Mouse (Mus musculus) heart, embryonic 12.5 days (tissue): ENCODE measurements at regions not wholly inside any gene's neighbourhood (a gene's known extent, or its start where the extent isn't known, plus 50 kb on each side); places are given as distances from the start of the nearest gene placed in this dataset.

Experiments used
- ATAC-seq: fragments of 200-750 bp; cut with Nextera tagmentation; 2 replicates; pipeline ENCODE4 v1.8.0; 2017; ENCODE audit warnings: moderate TSS enrichment, moderate library complexity; ENCODE audit not compliant: insufficient number of reproducible peaks, low FRiP score
- H3K27ac ChIP-seq: fragments of 300-500 bp; sonication (generic); 2 replicates; pipeline ENCODE4 v1.5.1; 2016; ENCODE audit warnings: mild to moderate bottlenecking, moderate library complexity; ENCODE audit not compliant: poor library complexity, severe bottlenecking
- H3K27me3 ChIP-seq: fragments of 300-500 bp; sonication (generic); replicated peaks from 2 replicates; pipeline ENCODE4 v1.6.1; 2016; ENCODE audit warnings: mild to moderate bottlenecking, moderate library complexity
- H3K36me3 ChIP-seq: fragments of 300-500 bp; sonication (generic); 2 replicates; pipeline ENCODE4 v1.6.1; 2016; ENCODE audit warnings: mild to moderate bottlenecking, moderate library complexity
- H3K4me1 ChIP-seq: fragments of 300-500 bp; sonication (generic); replicated peaks from 2 replicates; pipeline ENCODE4 v1.6.1; 2016; ENCODE audit warnings: mild to moderate bottlenecking
- H3K4me2 ChIP-seq: fragments of 300-500 bp; sonication (generic); 2 replicates; pipeline ENCODE4 v1.6.1; 2016; ENCODE audit warnings: mild to moderate bottlenecking, moderate library complexity
- H3K4me3 ChIP-seq: fragments of 300-500 bp; sonication (generic); 2 replicates; pipeline ENCODE4 v1.5.1; 2016; ENCODE audit warnings: mild to moderate bottlenecking
- H3K9ac ChIP-seq: fragments of 300-500 bp; sonication (generic); 2 replicates; pipeline ENCODE4 v1.6.1; 2016; ENCODE audit warnings: mild to moderate bottlenecking, moderate library complexity
- H3K9me3 ChIP-seq: fragments of 300-500 bp; sonication (generic); replicated peaks from 2 replicates; pipeline ENCODE4 v1.6.1; 2016; ENCODE audit warnings: mild to moderate bottlenecking, moderate library complexity
- WGBS: fragments of 180-500 bp; shearing (Covaris S2); methylation state at CpG from one replicate; pipeline ENCODE4 v1.1.7; 2016; 5-methylcytosine and 5-hydroxymethylcytosine counted together

DNA sequence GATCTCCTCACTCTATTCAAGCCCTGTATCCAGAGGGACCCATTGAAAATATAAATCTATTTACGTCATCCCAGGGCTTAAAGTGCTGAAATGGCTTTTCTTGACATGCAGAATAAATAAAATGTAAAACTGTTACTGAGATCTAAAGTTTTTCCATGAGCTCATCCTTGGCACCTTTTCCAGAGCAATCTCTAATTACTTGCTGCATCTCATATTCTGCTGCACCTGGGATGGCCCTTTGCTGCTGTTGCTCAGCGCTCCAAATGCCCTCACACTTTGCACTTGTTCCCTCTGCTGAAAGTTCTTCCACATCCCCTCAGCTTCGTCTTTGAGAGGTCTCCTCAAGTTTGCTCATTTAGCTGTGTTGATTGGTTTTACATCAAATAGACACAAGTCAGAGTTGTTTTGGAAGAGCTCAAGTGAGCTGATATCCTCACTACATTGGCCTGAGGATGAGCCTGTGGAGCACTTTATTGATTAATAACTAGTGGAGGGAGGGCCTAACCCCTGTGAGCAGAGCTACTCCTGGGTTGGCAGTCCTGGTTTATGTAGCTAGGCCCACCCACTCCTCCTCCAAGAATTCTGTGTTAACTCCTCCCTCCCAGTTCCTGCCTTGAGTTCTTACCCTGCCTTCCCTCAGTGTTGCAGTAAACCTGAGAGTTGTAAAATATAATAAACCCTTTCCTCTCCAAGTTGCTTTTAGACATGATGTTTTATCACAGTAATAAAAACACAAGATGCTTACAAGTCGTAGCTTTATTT, 681.2 kb upstream of the Nr3c2 start:
- Histone ChIP-seq H3K36me3 (no peaks in the 10 kb centered on the region), H3K9me3 (no peaks in the 10 kb centered on the region), H3K27ac (no peak overlapping the region), H3K4me3 (no peak overlapping the region), H3K27me3 (no peaks in the 10 kb centered on the region), H3K4me1 (no peaks in the 10 kb centered on the region), H3K4me2 (no peak overlapping the region), H3K9ac (no peak overlapping the region)
- no peak for ATAC-seq
- 67% methylated on average over 4 of the region's 4 CpGs for WGBS

DNA sequence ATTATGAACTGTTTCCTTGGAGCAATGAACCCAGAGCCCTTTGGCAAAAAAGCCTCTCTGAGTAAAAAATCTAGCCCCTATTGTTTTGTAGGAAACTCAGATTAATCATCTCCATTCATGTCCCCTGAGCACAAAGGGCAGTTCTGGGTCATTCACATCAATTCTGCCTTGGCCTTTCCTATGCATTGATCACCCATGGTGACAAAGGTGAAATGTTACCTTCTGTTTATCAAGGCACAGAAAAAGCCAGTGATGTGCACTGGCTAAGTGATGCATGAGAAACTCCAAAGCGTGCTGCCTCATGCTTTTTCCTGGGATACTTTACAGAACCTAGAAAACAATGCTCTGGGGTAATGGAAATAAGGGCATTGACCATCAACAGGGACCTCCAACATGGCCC, 668.4 kb upstream of the Nr3c2 start:
- Histone ChIP-seq H3K36me3 (no peaks in the 10 kb centered on the region), H3K9ac (no peak overlapping the region), H3K27ac (no peak overlapping the region), H3K4me2 (no peak overlapping the region), H3K4me1 (no peaks in the 10 kb centered on the region), H3K9me3 (no peaks in the 10 kb centered on the region), H3K4me3 (no peak overlapping the region), H3K27me3 (no peaks in the 10 kb centered on the region)
- ATAC-seq, result no peak
- 76% methylated on average over 1 of the region's 1 CpGs for WGBS

DNA sequence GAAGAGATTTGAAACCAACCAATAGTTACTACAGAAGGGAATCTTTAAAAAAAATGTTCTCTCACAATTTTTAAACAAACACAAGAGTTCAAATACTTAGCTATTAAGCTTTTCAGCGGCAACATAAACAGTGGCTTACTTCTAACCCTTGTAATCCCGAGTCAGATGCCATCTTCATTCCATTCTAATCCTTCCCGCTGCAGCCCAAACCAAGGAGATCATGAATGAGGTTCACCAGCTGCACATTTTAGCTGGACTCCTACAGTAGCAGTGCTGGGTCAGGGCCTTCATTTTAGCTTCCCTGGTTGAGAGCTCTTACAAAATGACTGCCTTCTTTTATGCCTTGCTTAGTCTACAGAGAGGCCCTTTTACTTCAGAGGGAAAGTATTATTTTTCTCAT, 650.0 kb upstream of the Nr3c2 start:
- Histone ChIP-seq H3K9me3 (no peaks in the 10 kb centered on the region), H3K36me3 (no peaks in the 10 kb centered on the region), H3K27me3 (no peaks in the 10 kb centered on the region), H3K4me3 (no peak overlapping the region), H3K27ac (no peak overlapping the region), H3K4me1 (no peaks in the 10 kb centered on the region), H3K9ac (no peak overlapping the region), H3K4me2 (no peak overlapping the region)
- no peak for ATAC-seq
- WGBS, result 75% methylated on average over 3 of the region's 3 CpGs

DNA sequence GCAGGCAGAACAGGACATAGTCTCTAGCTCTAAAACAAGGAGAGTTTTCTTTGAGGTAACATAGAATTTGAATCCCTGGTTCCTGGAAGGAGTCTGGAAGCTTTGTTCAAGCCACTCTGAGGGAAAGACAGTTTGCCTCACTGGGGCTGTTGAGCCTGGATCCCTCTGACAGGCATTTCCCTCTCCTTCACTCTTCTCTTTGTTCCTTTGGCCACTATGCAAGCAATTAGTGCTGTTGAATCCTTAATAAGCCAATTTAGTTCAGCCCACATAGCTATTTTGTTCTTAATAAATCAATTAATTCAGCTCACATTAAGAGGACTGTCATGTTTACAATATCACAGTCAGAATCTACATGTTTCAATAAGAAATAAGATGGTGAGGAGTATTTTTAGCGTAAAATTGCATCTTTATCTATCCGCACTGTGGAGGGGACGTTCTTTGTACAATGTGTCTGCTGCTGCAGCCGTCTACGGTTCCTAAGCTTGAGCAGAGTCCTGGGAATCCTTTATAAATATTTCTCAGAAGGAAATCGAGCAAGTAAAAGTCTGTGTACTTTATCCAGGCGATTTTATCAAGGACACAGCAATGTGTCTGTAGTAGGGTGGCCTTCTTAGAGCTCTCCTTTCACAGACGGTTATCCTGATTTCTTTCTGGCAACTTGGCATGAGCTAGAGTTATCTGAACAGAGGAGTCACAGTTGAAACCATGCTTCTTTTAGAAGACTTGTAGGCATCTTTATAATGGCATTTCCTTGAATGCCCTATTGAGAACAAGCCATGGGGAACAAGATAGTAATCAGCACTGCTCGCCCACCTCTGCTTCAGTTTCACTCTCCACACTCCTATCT, 646.9 kb upstream of the Nr3c2 start:
- Histone ChIP-seq H3K9me3 (no peaks in the 10 kb centered on the region), H3K27ac (no peak overlapping the region), H3K4me2 (no peak overlapping the region), H3K9ac (no peak overlapping the region), H3K4me1 (no peaks in the 10 kb centered on the region), H3K4me3 (no peak overlapping the region), H3K27me3 (no peaks in the 10 kb centered on the region), H3K36me3 (no peaks in the 10 kb centered on the region)
- ATAC-seq, result no peak
- WGBS, result 72% methylated on average over 9 of the region's 9 CpGs
